Comparison of ENCODE assay signal across 11 mouse cellular contexts in the genomic region with DNA sequence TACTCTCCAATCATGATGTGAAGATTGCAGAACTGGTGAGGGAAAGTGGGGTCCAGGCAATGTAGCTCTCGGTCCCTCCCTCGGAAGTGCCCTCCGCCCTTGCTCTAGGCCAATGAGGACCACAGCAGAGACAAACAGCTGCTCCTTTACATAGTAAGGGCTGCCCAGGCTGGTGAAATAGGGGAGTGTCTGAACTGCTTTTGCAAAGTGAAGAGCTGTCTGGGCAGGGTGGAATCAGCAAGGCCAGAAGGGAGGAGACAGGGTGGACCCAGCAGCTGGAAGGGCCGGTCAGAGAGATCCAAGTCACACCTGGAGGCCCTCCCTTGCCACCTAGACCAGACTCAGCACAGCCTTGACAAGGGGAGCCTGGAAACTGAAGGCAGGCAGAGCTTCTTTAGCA. TPM values are rescaled to one million over a fixed set of nuclear protein-coding genes. Genes with fewer than 3 reads are reported as not detected.
DNase-seq lines count a peak whose midpoint lies in the region; ATAC-seq and TF ChIP-seq lines count a peak whose summit lies in the region.
"Had no signal": no experiment of that assay in that cellular context is flagged by ENCODE, and none has a peak within 500 bp of the region (broad histone marks: within the 10 kb centered on the region; RNA-seq: fewer than 3 reads in every experiment).

No protein-coding gene starts in this region.

- H3K9me3 ChIP-seq in heart, embryonic 14.5 days (ENCODE audit: control insufficient read depth, low read length), result no peaks in the 10 kb centered on the region
- no peaks in the 10 kb centered on the region for H3K9me3 ChIP-seq in intestine, postnatal 0 days (ENCODE audit: control insufficient read depth)
- H3K9me3 ChIP-seq in lung, postnatal 0 days (ENCODE audit: low read length), result no peaks in the 10 kb centered on the region
- H3K9me3 ChIP-seq: hindbrain, embryonic 15.5 days had no signal

- WGBS in heart, embryonic 14.5 days, result 52% methylated on average over 4 of the region's 4 CpGs
- 56% methylated on average over 4 of the region's 4 CpGs for WGBS in intestine, postnatal 0 days
- 56% methylated on average over 4 of the region's 4 CpGs for WGBS in lung, postnatal 0 days

- peak overlapping the region; percentile 25; the same call in 1 of the 2 replicates for H3K9ac ChIP-seq in heart, embryonic 14.5 days (ENCODE audit: low read length)
- no peak overlapping the region for H3K9ac ChIP-seq in intestine, postnatal 0 days (ENCODE audit: low read depth, low read length)
- no peak overlapping the region; the same call in 1 of the 2 replicates for H3K9ac ChIP-seq in lung, postnatal 0 days (replicated peaks; ENCODE audit: low read depth)
- H3K9ac ChIP-seq: hindbrain, embryonic 15.5 days had no signal

- peak; percentile 59 for TF ChIP-seq EP300 in lung, postnatal 0 days (IDR thresholded peaks at IDR 0.05)

- intact Hi-C loops in heart, postnatal 36 days (cut with DNase I), result no loop called here

- peak overlapping the region; percentile 57 to 71 for H3K27ac ChIP-seq in heart, embryonic 14.5 days (replicated peaks in 1 of 2; ENCODE audit: control insufficient read depth in 1 of 2, insufficient read depth in 1 of 2, low read depth in 2 of 2, low read length in 2 of 2)
- peak overlapping the region; percentile 55 for H3K27ac ChIP-seq in intestine, postnatal 0 days (ENCODE audit: low read depth, low read length)
- peak overlapping the region; percentile 87 for H3K27ac ChIP-seq in lung, postnatal 0 days (ENCODE audit: low read length)
- no peak overlapping the region for H3K27ac ChIP-seq in layer of hippocampus, adult 2 months
- H3K27ac ChIP-seq: hindbrain, embryonic 15.5 days had no signal

- no peak overlapping the region for H3K4me2 ChIP-seq in heart, embryonic 14.5 days (ENCODE audit: low read length)
- peak overlapping the region; percentile 17; the same call in 1 of the 2 replicates for H3K4me2 ChIP-seq in intestine, postnatal 0 days (replicated peaks; ENCODE audit: low read depth)
- H3K4me2 ChIP-seq in lung, postnatal 0 days (replicated peaks; ENCODE audit: low read depth, low read length), result peak overlapping the region; percentile 36
- H3K4me2 ChIP-seq: hindbrain, embryonic 15.5 days had no signal

- H3K4me1 ChIP-seq in heart, embryonic 14.5 days (ENCODE audit: control insufficient read depth in 2 of 2, insufficient read depth in 2 of 2, low read length in 2 of 2), result peaks cover 14 to 28% of the 10 kb centered on the region in 2 experiments
- H3K4me1 ChIP-seq in intestine, postnatal 0 days (replicated peaks; ENCODE audit: control insufficient read depth, insufficient read depth, low read length), result peaks cover 14% of the 10 kb centered on the region
- H3K4me1 ChIP-seq in lung, postnatal 0 days (ENCODE audit: insufficient read depth, low read depth, low read length), result peaks cover 22% of the 10 kb centered on the region; the same call in 1 of the 2 replicates

- H3K36me3 ChIP-seq in heart, embryonic 14.5 days (ENCODE audit: control insufficient read depth, insufficient read depth, low read length), result no peaks in the 10 kb centered on the region
- no peaks in the 10 kb centered on the region for H3K36me3 ChIP-seq in intestine, postnatal 0 days (ENCODE audit: control insufficient read depth, insufficient read depth)
- no peaks in the 10 kb centered on the region for H3K36me3 ChIP-seq in lung, postnatal 0 days (ENCODE audit: insufficient read depth, low read length)
- H3K36me3 ChIP-seq: hindbrain, embryonic 15.5 days had no signal

- no peak for ATAC-seq in heart, embryonic 14.5 days (ENCODE audit: insufficient number of reproducible peaks, insufficient read depth, low FRiP score, low read depth)
- ATAC-seq in intestine, postnatal 0 days, result peak; percentile 61
- ATAC-seq in lung, postnatal 0 days, result peak; percentile 92

- no peak for DNase-seq in heart, postnatal 36 days
- DNase-seq in c-Kit-negative CD71-positive TER-119-positive erythroid progenitor cells, embryonic 14.5 days (ENCODE audit: low read depth, low spot score), result peak; percentile 36
- DNase-seq in lung, postnatal 0 days (ENCODE audit: low spot score), result peak; percentile 89
- DNase-seq in layer of hippocampus, adult 2 months (ENCODE audit: low spot score in 2 of 2), result no peak
- no peak for DNase-seq in embryo, embryonic 10 days (ENCODE audit: low spot score)
- DNase-seq in frontal cortex, postnatal 10 days (ENCODE audit: low spot score in 2 of 2), result no peak
- DNase-seq: right cerebral cortex, postnatal 25 days; thymus, adult 2 months had no signal

- no peak for TF ChIP-seq CTCF in intestine, postnatal 0 days (IDR thresholded peaks at IDR 0.05; ENCODE audit: low read depth)
- TF ChIP-seq CTCF in lung, postnatal 0 days (IDR thresholded peaks at IDR 0.05), result no peak
- no peak for TF ChIP-seq CTCF in layer of hippocampus, adult 2 months (conservative IDR thresholded peaks at IDR 0.05)

- H3K27me3 ChIP-seq in heart, embryonic 14.5 days (ENCODE audit: control insufficient read depth, insufficient read depth, low read length), result no peaks in the 10 kb centered on the region
- H3K27me3 ChIP-seq in intestine, postnatal 0 days (replicated peaks; ENCODE audit: control insufficient read depth, insufficient read depth, low read length), result no peaks in the 10 kb centered on the region
- no peaks in the 10 kb centered on the region for H3K27me3 ChIP-seq in lung, postnatal 0 days (replicated peaks; ENCODE audit: insufficient read depth, low read length)
- H3K27me3 ChIP-seq: hindbrain, embryonic 15.5 days had no signal

- no peak overlapping the region for H3K4me3 ChIP-seq in heart, embryonic 14.5 days (ENCODE audit: control insufficient read depth in 1 of 2, insufficient read depth in 1 of 2, low read depth in 1 of 2, low read length in 2 of 2)
- H3K4me3 ChIP-seq in intestine, postnatal 0 days (ENCODE audit: low read depth, low read length), result no peak overlapping the region
- peak overlapping the region; percentile 17; the same call in 1 of the 2 replicates for H3K4me3 ChIP-seq in lung, postnatal 0 days (ENCODE audit: low read depth, low read length)
- H3K4me3 ChIP-seq in layer of hippocampus, adult 2 months, result no peak overlapping the region
- H3K4me3 ChIP-seq: hindbrain, embryonic 15.5 days had no signal

RNA-seq across cellular contexts. Expression of gene Mob2, which starts 34.9 kb away (rescaled TPM):
- polyA plus RNA-seq in heart, embryonic 14.5 days (2014; fragmentation: Nextera tagmentation; extraction: Ambion mirVana), result 46.8 and 48.9 TPM in 2 replicates
- total RNA-seq in heart, postnatal 36 days (2021), result 10 to 100 TPM; 43.6 to 43.8 TPM
- polyA plus RNA-seq in intestine, postnatal 0 days (2015; fragmentation: Nextera tagmentation; extraction: Ambion mirVana), result 49.5 and 54.7 TPM in 2 replicates
- polyA plus RNA-seq in lung, postnatal 0 days (2015; fragmentation: Nextera tagmentation; extraction: Ambion mirVana), result 85.9 and 104 TPM in 2 replicates
- total RNA-seq in layer of hippocampus, adult 2 months (2021), result 10 to 100 TPM; 29.0 to 29.3 TPM

Comparison
In these comparisons a context has a peak if more than half of its experiments do, and no peak if none do; other contexts are left out.
1. DNase-seq: peak in c-Kit-negative CD71-positive TER-119-positive erythroid progenitor cells, embryonic 14.5 days (single experiment) and lung, postnatal 0 days (single experiment); none in heart, postnatal 36 days (0 of 2), layer of hippocampus, adult 2 months (0 of 2), embryo, embryonic 10 days (single experiment) and frontal cortex, postnatal 10 days (0 of 2).